Mouse (Mus musculus) heart, embryonic 15.5 days (tissue): ENCODE data around the gene Erf. TPM values are rescaled to one million over a fixed set of nuclear protein-coding genes. Genes with fewer than 3 reads are reported as not detected.
"Not testable (repeated sequence)": the region's sequence is repeated elsewhere in the genome, so short reads cannot be mapped to it uniquely, and the experiment has no call there.

Experiments
- ATAC-seq: fragments of 200-750 bp; cut with Nextera tagmentation; replicated peaks from 2 replicates; pipeline ENCODE4 v1.8.0; 2017; ENCODE audit warnings: low read depth, moderate TSS enrichment; ENCODE audit not compliant: insufficient number of reproducible peaks, insufficient read depth, low FRiP score
- H3K27ac ChIP-seq: fragments of 300-500 bp; sonication (generic); 2 replicates; pipeline ENCODE4 v1.5.1; 2015; ENCODE audit warnings: mild to moderate bottlenecking, inconsistent platforms
- H3K27me3 ChIP-seq: fragments of 300-500 bp; sonication (generic); 2 replicates; pipeline ENCODE4 v1.6.1; 2015; ENCODE audit warnings: inconsistent platforms
- H3K36me3 ChIP-seq: fragments of 300-500 bp; sonication (generic); 2 replicates; pipeline ENCODE4 v1.6.1; 2015; ENCODE audit warnings: mild to moderate bottlenecking, inconsistent platforms
- H3K4me1 ChIP-seq: fragments of 300-500 bp; sonication (generic); replicated peaks from 2 replicates; pipeline ENCODE4 v1.6.1; 2015; ENCODE audit warnings: inconsistent platforms
- H3K4me2 ChIP-seq: fragments of 300-500 bp; sonication (generic); 2 replicates; pipeline ENCODE4 v1.6.1; 2015; ENCODE audit warnings: inconsistent platforms, mild to moderate bottlenecking, moderate library complexity
- H3K4me3 ChIP-seq: fragments of 300-500 bp; sonication (generic); 2 replicates; pipeline ENCODE4 v1.5.1; 2015; ENCODE audit warnings: mild to moderate bottlenecking, inconsistent platforms
- H3K9ac ChIP-seq: fragments of 300-500 bp; sonication (generic); 2 replicates; pipeline ENCODE4 v1.6.1; 2015; ENCODE audit warnings: mild to moderate bottlenecking, inconsistent platforms
- H3K9me3 ChIP-seq: fragments of 300-500 bp; sonication (generic); replicated peaks from 2 replicates; pipeline ENCODE4 v1.6.1; 2016; ENCODE audit warnings: inconsistent platforms
- WGBS: fragments of 180-500 bp; shearing (Covaris S2); methylation state at CpG from one replicate; pipeline ENCODE4 v1.1.7; 2015; ENCODE audit warnings: mixed read lengths; 5-methylcytosine and 5-hydroxymethylcytosine counted together
- polyA plus RNA-seq: library from polyadenylated mRNA; unstranded; fragments of >200 nt; fragmentation: Nextera tagmentation; extraction: Ambion mirVana; gene quantifications from 2 replicates; pipeline ENCODE4 v1.2.1, GENCODE M21; 2015

The Erf gene
- polyA plus RNA-seq, 1 experiment from 2014 or later: 12.1 TPM

DNA sequence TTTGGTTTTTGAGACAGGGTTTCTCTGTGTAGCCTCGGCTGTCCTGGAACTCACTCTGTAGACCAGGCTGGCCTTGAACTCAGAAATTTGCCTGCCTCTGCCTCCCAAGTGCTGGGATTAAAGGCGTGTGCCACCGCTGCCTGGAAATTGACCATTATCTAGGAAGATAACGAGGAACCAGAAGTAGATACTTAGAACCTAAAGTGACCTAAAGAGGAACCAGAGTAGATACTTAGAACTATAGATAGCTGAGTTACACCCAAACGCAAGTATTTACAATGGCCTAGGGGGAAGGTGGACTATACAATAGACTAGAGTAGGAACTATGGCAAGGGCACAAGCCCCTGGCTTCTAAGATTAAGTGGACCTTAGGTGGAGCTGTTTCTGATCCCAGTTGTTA, 15.2 kb upstream of the Erf start:
- not testable (repeated sequence) for H3K4me3 ChIP-seq, H3K27me3 ChIP-seq, H3K36me3 ChIP-seq, H3K9ac ChIP-seq, ATAC-seq, H3K27ac ChIP-seq, H3K4me2 ChIP-seq, H3K9me3 ChIP-seq
- peaks cover 29% of the 10 kb centered on the region for H3K4me1 ChIP-seq
- WGBS: 76% methylated on average over 5 of the region's 5 CpGs

DNA sequence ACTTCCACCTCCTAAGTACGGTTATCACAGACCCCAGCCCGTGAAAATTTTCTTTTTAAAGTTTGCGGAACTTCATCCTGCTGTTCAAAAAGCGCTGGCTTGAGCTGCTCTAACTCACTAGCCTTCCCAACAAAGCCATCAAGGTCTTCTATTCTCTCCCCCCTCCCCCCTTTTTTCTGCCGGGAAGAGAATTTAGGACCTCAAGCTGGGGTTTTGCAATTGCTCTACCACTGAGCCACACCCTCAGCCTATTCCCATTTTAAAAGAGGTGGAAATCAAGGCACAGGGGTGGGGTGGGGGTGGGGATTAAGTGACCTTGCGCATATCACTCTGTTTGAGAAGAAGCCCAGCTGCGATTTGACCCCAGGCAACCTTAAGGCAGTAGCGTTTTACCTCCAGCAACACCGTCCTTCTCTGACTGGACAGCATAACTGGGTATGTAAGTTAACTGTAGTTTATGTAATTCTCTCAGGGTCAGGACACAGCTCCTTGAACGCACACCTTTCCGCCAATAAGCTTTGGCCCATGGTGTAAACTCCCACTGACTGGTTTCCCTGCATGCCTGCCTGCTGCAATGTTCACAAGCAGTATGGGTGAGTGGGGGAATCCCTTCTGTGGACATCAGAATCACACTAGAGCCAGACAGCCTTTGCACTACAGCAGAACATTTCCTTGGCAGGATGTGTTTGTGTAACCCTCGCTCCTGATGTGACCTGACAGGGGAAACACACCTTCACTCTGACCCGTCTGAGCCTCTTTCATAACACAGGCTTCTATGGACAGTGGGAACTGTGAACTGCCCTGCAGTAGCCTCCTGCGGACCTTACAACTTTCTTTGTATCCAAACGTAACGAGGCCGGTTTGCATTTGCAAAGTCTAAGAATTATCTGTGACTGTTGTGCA, 13.7 kb upstream of the Erf start:
- WGBS: 41% methylated on average over 17 of the region's 17 CpGs
- Histone ChIP-seq H3K4me2 (no peak overlapping the region), H3K9ac (no peak overlapping the region), H3K36me3 (no peaks in the 10 kb centered on the region), H3K4me1 (peaks cover 13% of the 10 kb centered on the region), H3K27me3 (no peaks in the 10 kb centered on the region), H3K4me3 (no peak overlapping the region), H3K27ac (no peak overlapping the region), H3K9me3 (no peaks in the 10 kb centered on the region)
- ATAC-seq: no peak

DNA sequence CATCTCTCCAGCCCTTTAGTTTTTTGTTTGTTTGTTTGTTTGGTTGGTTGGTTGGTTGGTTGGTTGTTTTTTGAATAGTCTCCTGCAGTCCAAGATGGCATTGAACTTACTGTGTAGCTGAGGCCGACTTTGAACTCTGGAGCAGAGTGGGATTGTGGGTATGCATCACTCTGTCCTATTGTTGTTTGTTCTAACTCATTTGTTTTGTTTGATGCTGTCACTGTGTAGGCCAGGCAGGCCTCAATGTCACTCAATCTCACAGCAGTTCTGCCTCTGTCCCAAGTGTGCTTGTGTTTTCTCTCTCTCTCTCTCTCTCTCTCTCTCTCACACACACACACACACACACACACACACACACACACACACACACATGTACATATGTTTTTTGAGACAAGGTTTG, 11.3 kb upstream of the Erf start:
- 65% methylated on average over 1 of the region's 1 CpGs for WGBS
- Histone ChIP-seq H3K27me3 (no peaks in the 10 kb centered on the region), H3K36me3 (no peaks in the 10 kb centered on the region), H3K4me1 (peaks cover 5% of the 10 kb centered on the region), H3K9me3 (no peaks in the 10 kb centered on the region), H3K9ac (no peak overlapping the region), H3K4me3 (no peak overlapping the region), H3K4me2 (no peak overlapping the region), H3K27ac (no peak overlapping the region)
- ATAC-seq: no peak

DNA sequence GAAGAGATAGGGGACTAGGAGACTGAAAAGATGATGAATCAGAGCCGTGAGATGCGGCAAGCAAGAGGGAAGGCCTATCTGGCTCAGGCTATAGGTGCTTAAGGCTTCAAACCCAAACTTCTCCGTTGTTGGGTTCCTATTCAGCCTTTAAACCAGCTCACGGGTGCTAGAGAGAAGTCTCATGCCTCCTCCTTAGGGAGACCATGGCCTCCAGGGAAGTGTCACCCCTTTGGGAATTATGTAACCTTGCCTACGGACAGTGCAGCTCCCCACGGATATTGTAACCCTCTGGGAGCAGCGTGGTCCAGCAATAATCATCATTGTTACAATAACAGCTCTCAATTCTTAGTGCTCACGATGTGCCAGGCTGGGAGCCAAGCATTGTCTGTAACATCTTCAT, 1.3 kb upstream of the Erf start:
- H3K9ac ChIP-seq: peak overlapping the region; percentile 95
- H3K27ac ChIP-seq: peak overlapping the region; percentile 96
- H3K27me3 ChIP-seq: no peaks in the 10 kb centered on the region
- H3K36me3 ChIP-seq: no peaks in the 10 kb centered on the region
- peaks cover 31% of the 10 kb centered on the region for H3K4me1 ChIP-seq
- no peaks in the 10 kb centered on the region for H3K9me3 ChIP-seq
- H3K4me2 ChIP-seq: peak overlapping the region; percentile 94
- ATAC-seq: no peak
- peak overlapping the region; percentile 69 for H3K4me3 ChIP-seq
- 24% methylated on average over 8 of the region's 8 CpGs for WGBS

DNA sequence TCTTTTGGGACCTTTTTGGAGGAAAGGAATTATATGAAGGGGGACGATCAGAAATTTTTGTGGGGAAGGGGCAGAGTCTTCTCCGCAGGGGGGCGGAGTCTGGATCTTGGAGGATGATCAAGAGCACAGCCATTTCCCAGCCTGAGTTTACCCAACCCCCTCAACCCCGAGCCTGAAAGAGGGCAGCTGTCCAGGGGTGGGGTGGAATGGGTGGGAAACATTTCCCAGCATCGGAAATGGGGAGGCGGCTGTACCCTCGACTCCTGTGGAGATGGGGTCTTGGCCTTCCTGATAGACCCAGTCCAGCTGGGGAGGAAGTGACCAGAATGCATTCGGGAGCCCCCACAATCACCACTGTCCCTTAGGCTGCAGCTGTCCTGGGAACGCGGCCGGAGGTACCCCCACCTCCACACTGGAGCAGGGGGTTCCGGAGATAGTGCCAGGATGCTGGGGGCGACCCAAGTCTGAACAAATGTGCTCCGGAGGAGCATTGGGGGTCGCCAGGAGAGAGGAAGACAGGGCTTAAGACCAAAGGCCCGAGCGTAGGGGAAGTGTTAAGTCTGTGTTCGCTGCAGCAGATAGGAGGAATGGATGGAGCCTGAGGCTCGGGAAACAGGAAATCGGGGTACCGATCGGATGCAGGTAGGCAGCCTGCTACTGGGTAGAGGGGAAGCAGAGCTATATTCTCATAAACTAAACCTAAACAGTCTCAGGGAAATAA, 670 bp upstream of the Erf start:
- H3K4me1 ChIP-seq: peaks cover 37% of the 10 kb centered on the region
- WGBS: 3% methylated on average over 22 of the region's 22 CpGs
- peak overlapping the region; percentile 96 for H3K27ac ChIP-seq
- H3K9ac ChIP-seq: peak overlapping the region; percentile 95
- peak overlapping the region; percentile 69 for H3K4me3 ChIP-seq
- H3K9me3 ChIP-seq: no peaks in the 10 kb centered on the region
- ATAC-seq: peak; percentile 18; the same call in 1 of the 2 replicates
- H3K36me3 ChIP-seq: no peaks in the 10 kb centered on the region
- peak overlapping the region; percentile 94 for H3K4me2 ChIP-seq
- no peaks in the 10 kb centered on the region for H3K27me3 ChIP-seq

DNA sequence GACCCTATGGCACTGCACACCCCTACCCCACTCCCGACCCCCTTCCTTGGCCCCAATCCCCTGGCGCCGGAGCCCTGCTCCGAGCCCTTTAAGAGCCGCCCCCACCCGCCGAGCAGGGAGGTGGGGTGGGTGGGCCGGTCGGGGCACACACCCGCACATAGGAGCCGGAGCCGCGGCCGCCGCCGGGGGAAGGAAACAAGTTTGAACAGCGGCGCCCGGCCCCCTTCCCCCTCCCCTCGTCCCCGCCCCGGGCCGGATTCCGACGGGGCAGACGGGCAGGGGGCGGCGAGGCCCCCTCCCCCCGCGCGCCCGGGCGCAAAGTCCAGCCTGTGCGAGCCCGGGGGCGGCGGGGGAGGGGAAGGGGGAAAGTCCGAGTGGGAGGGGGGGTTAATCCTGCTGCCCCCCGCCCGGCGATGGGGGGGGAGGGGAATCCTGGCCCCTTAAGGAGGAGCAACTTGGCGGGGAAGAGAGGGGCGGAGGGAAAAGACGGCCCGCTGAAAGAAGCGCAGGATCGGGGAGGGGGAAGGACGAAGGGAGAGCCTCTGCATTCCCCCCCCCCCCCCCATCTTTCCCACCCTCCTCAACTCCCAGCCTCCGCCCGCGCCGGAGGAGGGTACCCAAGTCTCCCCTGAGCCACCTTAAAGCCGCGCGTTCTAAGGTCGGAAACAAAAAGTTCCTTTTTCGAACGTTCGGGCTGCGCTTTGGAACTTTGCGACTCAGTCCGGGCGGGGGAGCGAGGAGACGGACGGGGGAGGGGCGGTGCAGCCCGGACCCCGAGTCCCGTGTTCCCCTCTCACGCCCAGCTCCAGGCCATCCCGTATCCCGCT, 1.0 kb downstream of the Erf start:
- H3K4me3 ChIP-seq: peak overlapping the region; percentile 69
- peak; percentile 59 for ATAC-seq
- H3K27me3 ChIP-seq: no peaks in the 10 kb centered on the region
- peak overlapping the region; percentile 95 for H3K9ac ChIP-seq
- under 1% methylated on average over 35 of the region's 73 CpGs for whole genome bisulfite sequencing
- no peaks in the 10 kb centered on the region for H3K9me3 ChIP-seq
- peaks cover 54% of the 10 kb centered on the region for H3K4me1 ChIP-seq
- peaks cover 15% of the 10 kb centered on the region for H3K36me3 ChIP-seq
- H3K4me2 ChIP-seq: peak overlapping the region; percentile 94
- peak overlapping the region; percentile 96 for H3K27ac ChIP-seq

DNA sequence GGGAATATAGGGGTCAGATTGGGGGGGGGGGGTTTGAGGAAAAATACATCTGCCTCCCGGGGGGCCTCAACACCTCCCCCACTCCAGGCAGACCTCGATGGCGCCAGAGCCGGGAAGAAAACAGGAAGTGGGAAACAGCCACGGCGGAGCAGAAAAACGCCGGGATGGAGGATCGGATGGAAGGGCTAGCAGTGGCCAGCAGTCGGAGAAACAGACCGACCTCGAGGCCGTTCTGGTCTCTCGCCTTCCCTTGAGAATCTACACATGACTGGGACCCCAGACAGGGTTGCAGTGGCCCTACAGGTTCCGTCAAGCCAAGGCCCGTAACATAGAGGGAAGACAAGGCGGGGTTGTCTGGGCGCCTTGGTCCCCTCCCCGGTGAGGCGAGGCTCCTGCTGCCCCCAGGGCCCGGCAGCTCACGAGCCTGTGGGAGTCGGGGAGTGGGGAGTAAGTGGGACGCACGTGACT, 1.7 kb downstream of the Erf start:
- H3K4me3 ChIP-seq: peak overlapping the region; percentile 69
- WGBS: under 1% methylated on average over 25 of the region's 25 CpGs
- no peaks in the 10 kb centered on the region for H3K9me3 ChIP-seq
- peaks cover 21% of the 10 kb centered on the region for H3K36me3 ChIP-seq
- H3K4me1 ChIP-seq: peaks cover 58% of the 10 kb centered on the region
- peak; percentile 2; the same call in 1 of the 2 replicates for ATAC-seq
- H3K27ac ChIP-seq: peak overlapping the region; percentile 96
- peak overlapping the region; percentile 94 for H3K4me2 ChIP-seq
- no peaks in the 10 kb centered on the region for H3K27me3 ChIP-seq
- peak overlapping the region; percentile 95 for H3K9ac ChIP-seq

DNA sequence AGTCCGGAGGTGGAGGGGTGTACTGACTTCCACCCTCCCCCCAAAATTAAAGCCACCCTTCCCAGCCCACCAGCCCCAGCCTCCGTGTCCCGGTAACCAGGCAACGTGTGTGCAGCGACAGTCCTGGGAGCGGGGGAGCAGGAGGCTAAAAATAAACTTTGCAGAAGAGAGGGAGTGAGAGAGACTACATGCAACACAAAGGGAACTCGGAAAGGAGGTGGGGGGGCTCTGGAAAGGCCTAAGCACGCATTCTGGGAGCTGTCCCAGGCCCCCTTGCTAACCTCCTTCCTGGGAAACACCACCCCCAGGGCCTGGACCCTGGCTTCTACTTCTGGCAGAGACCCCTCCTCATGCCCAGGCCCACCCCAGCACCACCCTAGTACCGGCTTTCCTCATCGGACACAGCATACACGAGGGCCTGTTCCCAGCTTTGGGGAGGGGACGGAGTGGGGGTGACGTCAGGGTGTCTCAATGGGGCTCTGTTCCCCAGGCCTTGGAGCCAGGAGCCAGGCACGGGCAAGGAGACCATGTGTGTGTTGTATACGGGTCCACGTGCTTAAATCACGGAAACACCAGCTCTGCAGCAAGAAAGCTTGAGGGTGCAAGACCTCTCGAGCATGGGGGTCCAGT, 2.4 kb downstream of the Erf start:
- H3K27ac ChIP-seq: peak overlapping the region; percentile 96
- WGBS: under 1% methylated on average over 18 of the region's 18 CpGs
- peak overlapping the region; percentile 94 for H3K4me2 ChIP-seq
- peaks cover 25% of the 10 kb centered on the region for H3K36me3 ChIP-seq
- H3K9me3 ChIP-seq: no peaks in the 10 kb centered on the region
- no peaks in the 10 kb centered on the region for H3K27me3 ChIP-seq
- H3K4me3 ChIP-seq: peak overlapping the region; percentile 69
- H3K9ac ChIP-seq: peak overlapping the region; percentile 95
- ATAC-seq: no peak
- H3K4me1 ChIP-seq: peaks cover 63% of the 10 kb centered on the region

DNA sequence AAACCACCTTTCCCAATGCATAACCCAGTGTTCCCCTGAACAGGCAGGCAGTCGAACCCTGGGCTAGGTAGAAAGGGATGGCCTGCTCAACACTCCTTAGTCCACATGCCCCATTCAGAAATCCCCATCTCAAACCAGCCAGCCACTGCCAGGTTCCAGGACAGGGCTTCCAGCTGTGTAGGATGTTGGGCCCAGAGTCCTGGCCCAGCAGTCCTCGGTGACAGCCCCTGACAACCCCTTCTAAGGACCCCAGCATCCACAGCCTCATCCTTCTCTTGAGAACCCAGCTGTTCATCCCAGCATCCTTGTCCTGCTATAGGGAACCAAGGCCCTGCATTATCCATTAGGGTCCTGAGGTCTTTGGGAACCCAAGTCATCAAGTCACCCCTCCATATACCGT, 3.1 kb downstream of the Erf start:
- ATAC-seq: no peak
- Histone ChIP-seq H3K27ac (peak overlapping the region; percentile 96), H3K36me3 (peaks cover 31% of the 10 kb centered on the region), H3K9me3 (no peaks in the 10 kb centered on the region), H3K4me1 (peaks cover 66% of the 10 kb centered on the region), H3K27me3 (no peaks in the 10 kb centered on the region), H3K4me2 (peak overlapping the region; percentile 94), H3K9ac (peak overlapping the region; percentile 95), H3K4me3 (peak overlapping the region; percentile 69)
- WGBS: 8% methylated on average over 3 of the region's 3 CpGs

DNA sequence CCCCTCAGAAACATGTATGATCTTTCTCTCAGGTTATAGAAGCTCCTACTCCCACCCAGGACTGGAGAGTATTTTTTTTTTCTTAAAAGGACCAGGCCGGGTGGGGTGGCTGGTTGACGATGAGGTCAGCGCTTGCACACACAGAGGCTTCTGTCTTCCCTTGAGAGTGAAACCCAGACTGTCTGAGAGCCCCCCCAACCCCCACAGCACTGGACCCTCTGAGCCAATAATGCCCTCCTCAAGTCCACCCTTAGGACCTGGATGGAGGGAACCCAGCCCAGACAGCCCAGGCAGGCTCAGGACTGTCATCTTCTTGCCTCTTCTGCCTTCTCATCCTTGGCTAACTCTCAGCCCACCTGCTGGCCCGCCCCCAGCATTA, 3.8 kb downstream of the Erf start:
- H3K9me3 ChIP-seq: no peaks in the 10 kb centered on the region
- no peak for ATAC-seq
- H3K4me3 ChIP-seq: peak overlapping the region; percentile 69
- H3K27ac ChIP-seq: peak overlapping the region; percentile 96
- H3K4me1 ChIP-seq: peaks cover 62% of the 10 kb centered on the region
- peaks cover 31% of the 10 kb centered on the region for H3K36me3 ChIP-seq
- 18% methylated on average over 4 of the region's 4 CpGs for WGBS
- H3K9ac ChIP-seq: peak overlapping the region; percentile 95
- H3K27me3 ChIP-seq: no peaks in the 10 kb centered on the region
- peak overlapping the region; percentile 94 for H3K4me2 ChIP-seq
